Mouse (Mus musculus) ES-E14 (cell line): ENCODE measurements around the gene Il1a.

Experiments
- CHD2 ChIP-seq: IDR thresholded peaks from 2 replicates; pipeline ENCODE4 v1.6.1; 2014; ENCODE audit warnings: mild to moderate bottlenecking, low read depth, low read length, inconsistent platforms
- ZC3H11A ChIP-seq: IDR thresholded peaks from 2 replicates; pipeline ENCODE4 v1.6.1; 2012; ENCODE audit warnings: low read depth, mild to moderate bottlenecking, inconsistent platforms, low read length, borderline replicate concordance
- ZNF384 ChIP-seq: IDR thresholded peaks from 2 replicates; pipeline ENCODE4 v1.6.1; 2012; ENCODE audit warnings: low read depth, low read length, inconsistent platforms

- TF ChIP-seq ZNF384 (no peak), CHD2 (no peak), ZC3H11A (no peak)
These were observed 4.2 kb upstream of the Il1a start for GRCm38 (mm10) chr2:129313934-129314333.
